Mouse (Mus musculus): ENCODE data around the gene Afap1.

DNA sequence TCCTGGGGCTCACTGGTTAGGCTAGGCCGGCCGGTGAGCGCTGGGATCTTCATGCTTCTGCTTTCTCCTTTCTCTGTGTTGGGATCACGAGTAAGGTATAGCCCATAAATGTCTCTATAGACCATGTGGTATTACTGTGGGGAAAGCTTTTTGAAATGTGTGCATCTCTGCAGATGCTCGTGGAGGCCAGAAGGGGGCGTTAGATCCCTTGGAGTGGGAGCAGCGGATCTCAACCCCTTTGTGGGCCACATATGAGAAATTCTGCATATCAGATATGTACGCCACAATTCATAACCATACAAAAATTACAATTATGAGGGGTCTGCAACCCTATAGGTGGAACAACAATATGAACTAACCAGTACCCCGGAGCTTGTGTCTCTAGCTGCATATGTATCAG, 4.2 kb upstream of the Afap1 start:
- TF ChIP-seq CTCF (IDR thresholded peaks at IDR 0.05; ENCODE audit: borderline replicate concordance, insufficient read depth, low read length) (peak; percentile 56), POLR2A (IDR thresholded peaks at IDR 0.05; ENCODE audit: low read depth, low read length) (no peak)

All from embryonic fibroblast, embryonic 13.5 days (primary cell).